ENCODE assay signal across 29 mouse cellular contexts in the genomic region with DNA sequence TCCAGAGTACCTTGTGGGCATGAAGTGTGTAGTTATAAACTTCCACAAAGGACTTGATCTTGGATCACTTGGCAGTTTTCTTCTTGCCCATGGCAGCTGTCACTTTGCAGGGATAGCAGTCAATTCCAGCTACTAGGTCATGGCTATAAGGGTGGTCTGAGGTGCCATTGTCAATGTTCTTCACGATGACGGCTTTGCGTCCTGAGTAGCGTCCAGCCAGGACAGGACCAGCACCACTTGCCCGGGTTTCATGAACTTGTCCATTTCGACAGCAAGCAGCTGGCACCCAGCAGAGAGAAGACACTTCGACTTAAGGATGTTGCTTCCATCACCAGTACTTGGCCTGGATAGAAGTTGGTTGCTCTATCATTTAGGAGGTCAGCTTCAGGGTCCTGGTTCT. TPM values are rescaled to one million over a fixed set of nuclear protein-coding genes. Genes with fewer than 3 reads are reported as not detected.
A peak's percentile ranks its signal among the peaks of the same experiment; 100 is the strongest.
DNase-seq lines count a peak whose midpoint lies in the region; ATAC-seq and TF ChIP-seq lines count a peak whose summit lies in the region.
"Had no signal": no experiment of that assay in that cellular context is flagged by ENCODE, and none has a peak within 500 bp of the region (broad histone marks: within the 10 kb centered on the region; RNA-seq: fewer than 3 reads in every experiment).

No protein-coding gene starts in this region.

- no peak for ATAC-seq in hindbrain, embryonic 11.5 days (ENCODE audit: low FRiP score)
- ATAC-seq in hindbrain, embryonic 14.5 days (ENCODE audit: low FRiP score) = no peak
- ATAC-seq: activated CD4-positive, CD25-positive, alpha-beta regulatory T cell, adult 4 months; forebrain, embryonic 15.5 days; intestine, embryonic 16.5 days had no signal

- H3K4me2 ChIP-seq in hindbrain, embryonic 11.5 days (replicated peaks; ENCODE audit: low read depth, low read length) = no peak overlapping the region
- H3K4me2 ChIP-seq in hindbrain, embryonic 14.5 days (replicated peaks) = no peak overlapping the region
- H3K4me2 ChIP-seq in myocyte (ENCODE audit: low read depth) = no peak overlapping the region
- H3K4me2 ChIP-seq: embryonic facial prominence, embryonic 13.5 days; forebrain, embryonic 12.5 days; forebrain, embryonic 15.5 days; heart, embryonic 13.5 days; hindbrain, embryonic 12.5 days had no signal

- TF ChIP-seq POLR2A in myocyte (IDR thresholded peaks at IDR 0.05; ENCODE audit: insufficient read length, low read depth) = no peak

- no peak overlapping the region for H3ac ChIP-seq in myocyte (ENCODE audit: control insufficient read depth, insufficient read length)

- 91% methylated on average over 7 of the region's 7 CpGs for WGBS in hindbrain, embryonic 11.5 days
- WGBS in hindbrain, embryonic 14.5 days = 94% methylated on average over 7 of the region's 7 CpGs

- no peaks in the 10 kb centered on the region for H3K9me3 ChIP-seq in hindbrain, embryonic 11.5 days (ENCODE audit: control insufficient read depth, low read length)
- no peaks in the 10 kb centered on the region for H3K9me3 ChIP-seq in hindbrain, embryonic 14.5 days (ENCODE audit: control insufficient read depth, low read length)
- H3K9me3 ChIP-seq: embryonic facial prominence, embryonic 10.5 days; embryonic facial prominence, embryonic 13.5 days; forebrain, embryonic 12.5 days; forebrain, embryonic 15.5 days; G1E; heart, embryonic 10.5 days; heart, embryonic 13.5 days; hindbrain, embryonic 12.5 days had no signal

- H3K4me3 ChIP-seq in hindbrain, embryonic 11.5 days (ENCODE audit: low read depth, low read length) = no peak overlapping the region
- no peak overlapping the region for H3K4me3 ChIP-seq in hindbrain, embryonic 14.5 days (replicated peaks; ENCODE audit: low read length)
- no peak overlapping the region for H3K4me3 ChIP-seq in myocyte
- H3K4me3 ChIP-seq: embryonic facial prominence, embryonic 10.5 days; embryonic facial prominence, embryonic 13.5 days; erythroblast, embryonic 14.5 days; forebrain, embryonic 12.5 days; forebrain, embryonic 15.5 days; gastrocnemius, adult 2 months; heart, embryonic 10.5 days; heart, embryonic 13.5 days; hindbrain, embryonic 12.5 days had no signal

- H3K79me2 ChIP-seq in myocyte (ENCODE audit: control insufficient read depth, insufficient read depth) = peaks cover 5% of the 10 kb centered on the region

- H3K27ac ChIP-seq in hindbrain, embryonic 11.5 days (ENCODE audit: low read depth, low read length) = no peak overlapping the region
- H3K27ac ChIP-seq in hindbrain, embryonic 14.5 days = no peak overlapping the region
- H3K27ac ChIP-seq: embryonic facial prominence, embryonic 10.5 days; embryonic facial prominence, embryonic 13.5 days; forebrain, embryonic 12.5 days; forebrain, embryonic 15.5 days; gastrocnemius, adult 2 months; heart, embryonic 10.5 days; hindbrain, embryonic 12.5 days had no signal

- DNase-seq in embryo, embryonic 9.5 days (ENCODE audit: extremely low spot score) = peak; percentile 12
- DNase-seq in embryo, embryonic 10 days (ENCODE audit: low spot score) = no peak
- DNase-seq in hindbrain, embryonic 11.5 days (ENCODE audit: low spot score) = peak; percentile 17
- no peak for DNase-seq in hindbrain, embryonic 14.5 days (ENCODE audit: low spot score)
- peak; percentile 26 for DNase-seq in 3134 (ENCODE audit: extremely low read depth, insufficient read length, low spot score)
- DNase-seq in thymus, postnatal 10 days (ENCODE audit: low spot score in 2 of 2) = no peak
- DNase-seq: adrenal gland, adult 8-10 months; adrenal gland, postnatal 25 days; B cell, adult 2 months; cerebellum, adult 18-20 months; cerebellum, adult 9-10 months; cerebellum, postnatal 14 days; gastrocnemius, adult 2 months; gastrocnemius, postnatal 14 days; heart, postnatal 14 days; heart, postnatal 4 days had no signal

- H3K27me3 ChIP-seq in hindbrain, embryonic 11.5 days (ENCODE audit: control insufficient read depth, insufficient read depth, low read length) = no peaks in the 10 kb centered on the region
- no peaks in the 10 kb centered on the region for H3K27me3 ChIP-seq in hindbrain, embryonic 14.5 days (ENCODE audit: control insufficient read depth, insufficient read depth, low read length)
- H3K27me3 ChIP-seq in myocyte (ENCODE audit: control insufficient read depth, insufficient read depth, insufficient read length) = no peaks in the 10 kb centered on the region
- H3K27me3 ChIP-seq: CH12.LX; embryonic facial prominence, embryonic 13.5 days; forebrain, embryonic 12.5 days; forebrain, embryonic 15.5 days; heart, embryonic 13.5 days; hindbrain, embryonic 12.5 days had no signal

- peaks cover 4% of the 10 kb centered on the region; the same call in 1 of the 2 replicates for H3K36me3 ChIP-seq in hindbrain, embryonic 11.5 days (ENCODE audit: control insufficient read depth, insufficient read depth, low read length)
- peaks cover 7% of the 10 kb centered on the region; the same call in 1 of the 2 replicates for H3K36me3 ChIP-seq in hindbrain, embryonic 14.5 days (replicated peaks; ENCODE audit: control insufficient read depth, insufficient read depth)
- H3K36me3 ChIP-seq in myocyte (ENCODE audit: control insufficient read depth, insufficient read depth) = peaks cover 25% of the 10 kb centered on the region
- H3K36me3 ChIP-seq: hindbrain, embryonic 12.5 days had no signal

- no peaks in the 10 kb centered on the region for H3K4me1 ChIP-seq in hindbrain, embryonic 11.5 days (replicated peaks; ENCODE audit: control insufficient read depth, insufficient read depth, low read length)
- H3K4me1 ChIP-seq in hindbrain, embryonic 14.5 days (replicated peaks; ENCODE audit: control insufficient read depth, insufficient read depth, low read length) = no peaks in the 10 kb centered on the region
- H3K4me1 ChIP-seq: embryonic facial prominence, embryonic 10.5 days; embryonic facial prominence, embryonic 13.5 days; forebrain, embryonic 12.5 days; forebrain, embryonic 15.5 days; hindbrain, embryonic 12.5 days had no signal

- H3K9ac ChIP-seq in hindbrain, embryonic 11.5 days (ENCODE audit: low read depth, low read length) = no peak overlapping the region
- H3K9ac ChIP-seq in hindbrain, embryonic 14.5 days = no peak overlapping the region
- H3K9ac ChIP-seq: embryonic facial prominence, embryonic 13.5 days; forebrain, embryonic 12.5 days; forebrain, embryonic 15.5 days; heart, embryonic 13.5 days; hindbrain, embryonic 12.5 days had no signal

TF ChIP-seq in myocyte, 11 proteins besides CTCF, POLR2A, EP300 and RAD21:
- TF ChIP-seq MAX (IDR thresholded peaks at IDR 0.05; ENCODE audit: low read depth) = no peak
- peak; percentile 72 for TF ChIP-seq POLR2AphosphoS2 (IDR thresholded peaks at IDR 0.05; ENCODE audit: insufficient read length, low read depth)

RNA-seq across cellular contexts. Expression of gene Rad23b, which starts 42.6 kb away (rescaled TPM):
- polyA plus RNA-seq in hindbrain, embryonic 11.5 days (2014; fragmentation: Nextera tagmentation; extraction: Ambion mirVana) = 97.1 and 105 TPM in 2 replicates
- 80.9 and 94.1 TPM in 2 replicates for polyA plus RNA-seq in hindbrain, embryonic 14.5 days (2014; fragmentation: Nextera tagmentation; extraction: Ambion mirVana)
- polyA plus RNA-seq in myocyte (2012; fragmentation: generic; extraction: Trizol) = 165 TPM

Comparison
In these comparisons a context has a peak if more than half of its experiments do, and no peak if none do; other contexts are left out.
1. DNase-seq: peak in embryo, embryonic 9.5 days (single experiment), hindbrain, embryonic 11.5 days (single experiment) and 3134 (single experiment); none in embryo, embryonic 10 days (single experiment), hindbrain, embryonic 14.5 days (single experiment) and thymus, postnatal 10 days (0 of 2).